Mouse (Mus musculus) adrenal gland, postnatal 10 days (tissue): ENCODE measurements around the gene 1700014D04Rik. TPM values are rescaled to one million over a fixed set of nuclear protein-coding genes. Genes with fewer than 3 reads are reported as not detected.
"Not testable (repeated sequence)": the region's sequence is repeated elsewhere in the genome, so short reads cannot be mapped to it uniquely, and the experiment has no call there.

Experiments used
- DNase-seq: peaks from one replicate; pipeline ENCODE4 v3.0.0; 2021; ENCODE audit warnings: mixed read lengths
- long read RNA-seq, 2 experiments: library from polyadenylated mRNA; stranded (forward); transcript quantifications; one replicate each; pipeline ENCODE4 v2.0.0; 2021
- total RNA-seq, 2 experiments: library from RNA; stranded (reverse); gene quantifications; 2 replicates each; pipeline ENCODE4 v1.2.3; 2021

The 1700014D04Rik gene
- total RNA-seq, result not detected
- long read RNA-seq, experiment 1, result 0 reads
- long read RNA-seq, experiment 2, result 0 reads

GRCm38 (mm10) chr13:59746711-59747110, at the start of gene 1700014D04Rik:
1700014D04Rik (minus strand) TSS chr13:59746752.
- DNase-seq, result no peak

- DNase-seq, result no peak
Observed at GRCm38 (mm10) chr13:59795807-59796465, 49.4 kb upstream of the 1700014D04Rik start.

DNA sequence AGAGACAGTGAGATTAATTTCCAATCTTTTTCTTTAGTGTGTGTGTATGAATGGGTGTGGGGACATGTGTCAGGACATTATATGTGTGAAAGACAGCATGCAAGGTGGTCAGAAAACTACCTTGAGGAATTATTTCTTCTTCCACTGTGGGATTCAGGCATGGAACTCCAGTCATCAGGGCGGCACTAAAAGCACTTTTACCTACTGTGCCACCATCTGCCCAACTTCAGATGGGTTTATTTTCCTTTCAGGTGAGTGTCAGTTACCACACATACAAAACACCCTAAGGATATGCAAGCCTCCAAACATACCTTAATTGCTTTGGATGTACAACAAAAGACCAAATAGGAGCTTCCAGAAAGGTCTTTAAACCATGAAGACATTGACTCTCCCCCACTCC, 48.2 kb upstream of the 1700014D04Rik start:
- DNase-seq, result no peak

DNA sequence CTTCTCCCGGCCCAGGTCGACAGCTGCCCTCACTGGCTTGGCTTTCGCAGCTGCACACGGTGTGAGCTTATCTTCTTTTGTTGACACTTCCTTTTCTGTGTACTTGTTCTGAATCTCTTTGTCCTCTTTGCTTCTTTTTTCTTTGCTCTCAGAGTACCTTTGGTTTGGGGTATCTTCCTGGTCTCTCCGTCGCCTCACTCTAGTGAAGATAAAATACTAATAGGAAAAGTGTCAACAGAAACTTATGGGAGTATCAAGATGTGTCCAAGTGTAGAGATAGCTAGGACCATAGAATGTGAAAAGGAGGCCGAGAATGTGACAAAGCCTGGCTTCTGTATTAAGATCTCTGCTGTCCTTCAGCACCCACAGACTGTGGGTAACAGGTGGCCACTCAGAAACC, 35.6 kb upstream of the 1700014D04Rik start, which contains the start of gene Gm49354:
Gene Gm49354, minus strand, starts transcription at position 101 of the 400 bp plus-strand sequence.
- no peak for DNase-seq

DNA sequence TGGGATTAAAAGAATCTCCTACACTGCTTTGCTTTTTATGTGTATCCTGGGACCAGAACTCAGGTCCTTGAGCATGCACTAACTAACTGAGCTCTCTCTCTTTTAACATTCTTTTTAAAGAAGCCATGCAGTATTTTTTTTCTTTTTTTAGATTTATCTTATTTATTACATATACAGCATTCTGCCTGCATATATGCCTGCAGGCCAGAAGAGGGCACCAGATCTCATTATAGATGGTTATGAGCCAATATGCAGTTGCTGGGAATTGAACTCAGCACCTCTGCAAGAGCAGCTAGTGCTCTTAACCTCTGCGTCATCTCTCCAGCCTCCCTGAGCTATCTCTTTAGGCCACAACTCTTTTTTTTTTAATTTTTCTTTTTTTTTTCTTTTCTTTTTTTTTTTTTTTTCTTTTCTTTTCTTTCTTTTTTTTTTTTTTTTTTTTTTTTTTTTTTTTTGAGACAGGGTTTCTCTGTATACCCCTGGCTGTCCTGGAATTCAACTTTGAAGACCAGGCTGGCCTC, 33.3 kb upstream of the 1700014D04Rik start:
- not testable (repeated sequence) for DNase-seq

- no peak for DNase-seq
Observed at GRCm38 (mm10) chr13:59779213-59779612, 32.7 kb upstream of the 1700014D04Rik start.

DNA sequence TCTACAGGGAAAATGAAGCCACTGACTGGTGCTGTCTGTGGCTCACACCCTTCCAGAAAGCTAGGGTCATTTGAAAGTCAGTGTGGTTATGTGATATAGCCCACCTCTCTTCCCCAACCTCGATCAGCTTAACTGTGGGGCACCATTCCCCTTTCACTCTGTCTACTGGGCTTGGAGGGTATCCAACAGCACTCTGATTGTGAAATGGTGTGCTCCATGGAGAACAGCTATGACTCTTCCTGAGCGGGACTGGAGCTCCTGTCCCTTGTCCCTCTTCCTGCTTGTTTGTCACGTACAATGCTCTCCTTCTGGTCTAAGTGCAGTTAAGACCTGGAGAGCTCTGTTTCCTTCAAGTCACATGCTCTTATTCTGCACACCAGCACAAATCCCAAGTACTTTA, 28.6 kb upstream of the 1700014D04Rik start:
- DNase-seq, result peak; percentile 62

DNA sequence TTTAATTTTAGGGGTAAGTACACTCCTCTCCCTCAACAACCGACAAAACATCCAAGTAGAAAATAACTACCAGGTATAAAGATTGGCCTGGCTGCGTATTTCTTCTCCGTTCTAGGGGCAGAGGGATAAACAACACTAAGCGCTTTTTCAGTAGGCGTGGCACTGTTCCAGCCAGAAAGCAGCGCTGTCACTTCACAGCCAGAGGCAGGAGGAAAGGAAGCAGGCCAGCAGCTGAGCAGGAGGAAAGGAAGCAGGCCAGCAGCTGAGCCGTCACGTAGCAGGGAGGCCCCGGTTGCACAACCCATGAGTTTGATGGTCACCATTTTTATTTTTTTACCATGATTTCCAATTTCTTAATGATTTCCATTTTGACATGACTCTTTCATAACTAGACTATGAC, 24.7 kb upstream of the 1700014D04Rik start:
- peak; percentile 85 for DNase-seq

GRCm38 (mm10) chr13:59770847-59771246, 24.3 kb upstream of the 1700014D04Rik start:
- DNase-seq, result peak; percentile 34

DNA sequence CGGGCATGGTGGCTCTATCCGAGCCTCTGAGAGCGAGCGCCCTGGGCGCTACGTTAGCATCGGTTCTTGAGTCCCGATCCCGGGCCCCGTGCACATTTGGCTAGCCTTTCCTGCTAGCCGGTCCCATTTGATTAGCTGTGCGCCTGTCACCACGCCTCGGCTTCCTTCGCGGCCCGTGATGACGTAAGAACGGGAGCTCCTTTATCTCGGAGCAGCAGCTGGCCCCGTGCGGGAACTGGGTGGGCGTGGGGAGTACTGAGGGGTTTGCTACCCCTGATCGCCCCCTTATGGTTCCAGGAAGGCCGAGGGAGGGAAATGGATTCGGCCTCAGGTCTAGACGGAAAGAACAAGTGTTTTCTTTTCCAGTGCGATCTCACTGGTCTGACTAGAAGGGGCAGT, 23.6 kb upstream of the 1700014D04Rik start:
- peak; percentile 87 for DNase-seq

DNA sequence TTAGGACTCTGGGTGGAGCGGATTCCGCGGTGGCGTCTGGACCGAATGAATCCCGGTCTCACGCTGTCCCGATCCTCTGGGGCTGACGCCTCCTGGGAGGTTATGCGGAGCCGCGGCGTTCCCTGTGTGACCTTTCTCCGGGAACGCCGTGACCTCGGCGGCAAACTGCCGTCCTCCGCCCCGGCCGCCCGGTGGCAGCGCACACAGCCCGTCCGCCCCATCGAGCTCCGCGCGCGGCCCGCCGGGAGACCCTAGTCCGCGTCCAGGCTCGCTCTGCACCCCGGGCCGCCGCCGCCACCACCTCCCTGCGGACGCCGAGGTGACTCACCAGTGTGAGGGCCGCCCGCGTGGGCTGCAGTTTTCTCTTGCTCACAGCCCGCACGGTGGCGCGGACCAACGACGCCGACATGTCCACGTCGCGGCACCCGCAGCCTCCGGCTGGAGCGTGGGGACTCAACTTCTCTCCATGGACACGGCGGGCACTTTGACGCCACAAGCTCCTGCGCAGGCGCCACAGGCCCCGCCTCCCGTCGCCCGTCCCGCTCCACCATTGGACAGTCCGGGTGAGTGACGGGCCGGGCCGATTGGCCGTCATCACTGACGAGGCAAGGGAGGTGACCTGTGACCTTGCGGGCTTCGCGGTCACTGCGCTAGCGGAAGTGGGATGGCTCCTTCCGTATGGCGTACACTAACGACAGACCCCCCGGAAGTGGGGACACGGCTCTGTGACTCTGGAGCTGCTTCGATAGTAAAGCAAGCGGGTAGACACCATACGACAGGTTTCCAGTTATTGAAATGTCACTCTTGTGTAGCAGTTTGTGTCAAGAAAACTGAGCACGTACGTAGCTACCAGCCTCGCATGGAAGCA, 23.0 kb upstream of the 1700014D04Rik start, which contains the start of gene Isca1:
Gene Isca1, minus strand, starts transcription at position 515 of the 868 bp plus-strand sequence.
- DNase-seq, result peak; percentile 100

- no peak for DNase-seq
Observed at GRCm38 (mm10) chr13:59768531-59768930, 22.0 kb upstream of the 1700014D04Rik start.

GRCm38 (mm10) chr13:59766786-59767515, 20.4 kb upstream of the 1700014D04Rik start:
- DNase-seq, result peak; percentile 43

DNA sequence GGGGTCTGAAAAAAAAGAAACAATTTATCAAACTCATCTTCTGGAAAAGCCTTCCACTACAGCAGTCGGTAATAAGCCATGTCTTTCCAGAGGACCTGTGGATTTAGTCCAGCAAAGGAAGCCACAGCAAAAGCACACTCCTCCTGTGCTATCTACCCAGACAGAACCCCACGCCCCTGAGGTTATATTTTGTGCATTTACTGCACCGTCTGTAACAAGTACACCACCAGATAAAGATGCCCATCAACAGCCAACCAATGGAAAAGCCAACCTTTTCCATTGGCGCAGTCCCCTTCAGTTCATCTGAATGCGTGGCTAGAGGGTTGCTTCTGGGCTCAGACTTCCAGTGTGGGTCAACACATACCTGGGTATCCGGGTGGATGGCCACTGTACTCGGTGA, 16.2 kb upstream of the 1700014D04Rik start:
- DNase-seq, result no peak

GRCm38 (mm10) chr13:59756906-59757305, 10.4 kb upstream of the 1700014D04Rik start:
- no peak for DNase-seq

GRCm38 (mm10) chr13:59750310-59750709, 3.8 kb upstream of the 1700014D04Rik start:
- no peak for DNase-seq

DNA sequence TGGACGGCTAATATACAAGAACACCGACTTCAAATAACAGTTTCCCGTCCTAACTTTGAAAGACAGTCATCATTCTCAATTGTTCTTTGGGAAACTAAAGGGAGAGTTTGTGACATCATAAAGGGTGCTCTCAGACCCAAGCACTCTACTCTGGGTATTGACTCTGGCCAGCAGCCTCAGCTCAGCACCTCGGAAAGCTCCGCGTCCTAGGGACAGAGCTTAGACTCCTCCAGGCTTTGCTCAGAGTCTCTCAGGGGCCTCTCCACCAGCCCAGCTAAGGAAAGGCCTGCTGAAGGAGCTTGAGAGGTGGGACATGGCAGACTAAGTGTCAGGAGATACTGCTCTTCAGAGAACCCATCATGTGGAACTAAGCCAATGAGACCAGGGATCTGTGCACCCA, 388 bp downstream of the 1700014D04Rik start:
- DNase-seq, result no peak

GRCm38 (mm10) chr13:59745462-59745861, 1.1 kb downstream of the 1700014D04Rik start:
- DNase-seq, result no peak

GRCm38 (mm10) chr13:59741697-59742096, 4.9 kb downstream of the 1700014D04Rik start:
- DNase-seq, result no peak

GRCm38 (mm10) chr13:59741096-59741495, 5.5 kb downstream of the 1700014D04Rik start:
- DNase-seq, result peak; percentile 78

- DNase-seq, result no peak
Observed at GRCm38 (mm10) chr13:59739397-59739796, 7.2 kb downstream of the 1700014D04Rik start.

- DNase-seq, result no peak
Observed at GRCm38 (mm10) chr13:59738455-59738854, 8.1 kb downstream of the 1700014D04Rik start.
